Mouse (Mus musculus): ENCODE measurements around the gene Cog5.

DNA sequence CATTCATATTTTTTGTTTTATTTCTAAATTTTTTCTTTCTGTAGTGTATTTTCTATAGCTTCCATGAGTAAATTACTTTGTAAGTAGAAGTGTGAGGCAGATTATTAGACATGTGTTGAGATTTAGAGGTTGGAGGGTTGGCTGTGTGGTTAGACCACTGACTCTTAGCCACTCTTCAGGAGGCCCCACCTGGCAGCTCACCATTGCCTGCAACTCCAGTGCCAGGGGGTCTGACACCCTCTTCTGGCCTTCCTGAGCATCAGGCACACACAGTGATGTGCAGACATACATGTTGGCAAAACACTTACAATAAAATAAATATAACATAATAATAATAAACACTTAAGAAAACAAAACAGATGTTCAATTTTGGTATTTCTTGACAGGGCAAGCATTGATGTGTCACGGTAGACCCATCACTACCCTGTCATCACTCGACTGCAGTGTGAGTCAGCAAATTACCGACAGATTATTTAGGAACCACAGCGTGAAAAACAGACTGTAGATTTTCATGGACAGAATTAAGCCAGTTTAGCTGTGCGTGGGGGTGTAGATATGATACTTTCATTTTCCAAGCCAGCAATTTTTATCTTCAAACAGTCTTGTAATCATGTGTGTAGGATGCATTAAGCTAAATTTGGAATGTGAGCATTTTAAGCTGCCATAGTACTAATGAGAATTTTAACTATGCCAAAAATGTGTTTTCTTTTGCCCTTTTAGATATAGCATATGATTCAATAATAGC lies 151.9 kb downstream of the Cog5 start:
- TF ChIP-seq CTCF (IDR thresholded peaks at IDR 0.05; ENCODE audit: control insufficient read depth, insufficient read depth, low read length), result no peak
- no peak for TF ChIP-seq POLR2A (IDR thresholded peaks at IDR 0.05; ENCODE audit: borderline replicate concordance, control insufficient read depth, low read depth, low read length)

Data from bone marrow, adult 2 months (tissue).